Mouse (Mus musculus) frontal cortex, adult (tissue): ENCODE results near the gene Vps37b.
A peak's percentile ranks its signal among the peaks of the same experiment; 100 is the strongest.
"Not testable (repeated sequence)": the region's sequence is repeated elsewhere in the genome, so short reads cannot be mapped to it uniquely, and the experiment has no call there.

Source experiments
- ATAC-seq: cut with Nextera tagmentation; 2 replicates; pipeline ENCODE4 v1.9.2; 2017; ENCODE audit warnings: mild to moderate bottlenecking, moderate library complexity, mixed read lengths; ENCODE audit not compliant: low TSS enrichment

The Vps37b gene

DNA sequence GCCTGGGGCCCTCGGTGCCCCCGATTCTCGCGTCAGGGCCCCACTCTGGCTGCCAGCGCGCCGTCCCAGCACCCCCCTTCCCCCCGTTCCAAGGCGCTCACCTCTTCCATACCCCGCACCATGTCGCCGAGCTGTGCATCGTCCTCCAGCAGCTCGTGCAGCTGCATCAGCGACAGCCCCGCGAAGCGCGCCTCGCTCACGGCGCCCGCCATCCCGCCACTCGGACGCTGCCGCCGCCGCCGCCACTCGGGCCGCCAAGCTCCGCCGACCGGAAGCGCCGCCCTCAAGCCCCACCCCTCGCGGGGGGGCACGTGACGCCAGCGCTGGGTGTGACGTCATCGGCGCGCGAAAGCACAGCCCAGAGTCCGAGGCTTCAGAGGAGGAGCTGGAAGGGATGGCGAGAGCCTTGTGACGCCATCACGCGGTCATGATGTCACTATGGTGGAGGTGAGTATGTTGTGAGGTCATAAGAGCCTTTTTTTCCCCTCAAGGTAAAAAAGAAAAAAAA, at the start of gene Vps37b:
Vps37b (minus strand) TSS at position 270 of the 508 bp plus-strand sequence.
- ATAC-seq: peak; percentile 65

DNA sequence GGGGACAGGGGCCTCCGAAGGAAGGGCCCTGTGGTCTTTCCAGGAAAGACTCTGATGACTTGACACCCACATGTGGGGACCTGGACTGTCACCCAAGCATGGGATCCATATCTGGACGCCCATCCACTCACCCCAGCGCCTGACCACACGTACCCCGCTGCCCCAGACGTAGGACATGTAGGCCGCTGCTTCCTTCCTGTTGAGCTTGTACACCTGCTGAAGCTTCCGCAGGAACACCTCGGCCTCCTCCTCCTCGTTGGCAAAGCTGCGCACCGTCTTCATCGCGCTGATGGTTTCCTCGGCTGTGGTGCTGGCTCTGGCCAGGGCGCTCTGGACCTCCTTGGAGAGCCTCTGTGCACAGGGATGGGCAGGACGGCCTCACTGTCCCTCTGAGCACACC, 47.8 kb upstream of the Vps37b start:
- ATAC-seq: no peak

DNA sequence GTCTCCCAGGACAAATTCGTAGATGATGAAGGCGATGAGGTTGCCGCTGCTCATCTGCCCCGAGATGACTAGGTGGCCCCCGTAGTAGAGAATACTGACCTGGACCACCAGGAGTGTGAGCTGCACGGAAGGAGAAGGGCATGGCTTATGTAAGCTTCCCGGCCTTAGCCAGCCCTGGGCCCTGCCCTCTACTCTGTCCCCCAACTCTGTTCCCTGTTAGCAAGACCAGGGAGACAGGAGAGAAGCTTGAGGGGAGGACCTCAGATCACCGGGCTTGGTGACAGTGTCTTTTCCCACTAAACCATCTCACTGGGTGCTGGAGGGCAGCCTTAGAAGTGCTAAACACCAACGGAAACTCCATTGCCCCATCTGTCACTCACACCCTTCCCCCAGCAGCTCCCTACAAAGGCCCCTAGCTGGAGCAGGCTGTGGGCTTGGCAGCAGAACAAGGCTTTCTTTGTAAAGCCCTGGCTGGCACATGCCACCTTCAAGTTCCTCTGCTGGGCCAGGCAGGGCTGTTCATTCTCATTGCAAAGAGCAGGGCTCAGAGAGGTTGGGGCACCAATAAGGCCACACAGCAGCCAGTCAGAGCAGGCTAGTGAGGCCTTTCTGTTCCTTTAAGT, 46.8 kb upstream of the Vps37b start:
- peak; percentile 64 for ATAC-seq

DNA sequence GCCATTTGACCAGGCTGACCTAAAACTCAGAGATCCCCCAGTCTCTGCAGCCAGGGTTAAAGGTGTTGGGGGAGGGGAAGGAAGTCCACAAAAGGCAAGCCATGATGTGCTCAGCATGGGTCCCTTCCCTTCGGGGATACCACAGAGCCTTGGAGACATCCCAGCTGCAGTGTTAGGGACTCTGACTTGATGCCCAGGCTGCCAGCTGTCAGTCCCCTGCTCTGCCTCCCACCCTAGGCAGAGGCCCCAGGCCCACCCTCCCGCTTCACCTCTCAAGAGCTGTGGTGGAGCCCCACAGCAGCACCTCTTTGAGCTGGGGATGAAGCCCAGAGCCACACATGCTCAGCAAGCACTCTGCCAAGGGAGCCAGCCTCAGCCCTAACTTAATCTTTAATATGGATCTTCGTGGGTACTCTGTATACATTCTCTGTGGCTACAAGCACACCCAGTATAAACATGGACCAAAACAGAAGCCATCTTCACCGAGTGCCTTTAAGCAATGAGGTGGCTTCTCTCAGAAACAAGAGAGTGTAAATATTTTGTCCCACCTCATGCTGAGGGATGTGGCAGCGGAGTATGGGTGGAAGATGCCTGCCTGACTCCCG, 45.9 kb upstream of the Vps37b start:
- no peak for ATAC-seq

DNA sequence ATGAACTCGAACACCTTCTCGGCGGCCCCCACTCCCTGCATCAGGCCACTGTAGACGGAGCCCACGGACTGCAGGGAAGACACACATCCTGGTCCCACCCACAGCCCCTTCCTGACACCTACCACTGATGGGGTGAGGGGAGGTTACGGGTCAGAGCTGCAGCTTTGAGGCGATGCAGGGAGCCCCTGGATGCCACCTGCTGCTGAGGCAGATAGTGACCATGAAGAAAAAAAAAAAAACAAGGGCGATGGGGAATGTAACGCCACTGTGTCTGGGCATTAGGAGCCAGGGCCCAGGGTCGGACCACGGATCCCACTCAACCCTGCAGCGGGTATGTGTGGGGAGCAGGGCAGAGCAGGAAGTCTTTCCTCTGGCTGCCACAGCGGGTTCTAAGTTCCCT, 45.2 kb upstream of the Vps37b start:
- no peak for ATAC-seq

DNA sequence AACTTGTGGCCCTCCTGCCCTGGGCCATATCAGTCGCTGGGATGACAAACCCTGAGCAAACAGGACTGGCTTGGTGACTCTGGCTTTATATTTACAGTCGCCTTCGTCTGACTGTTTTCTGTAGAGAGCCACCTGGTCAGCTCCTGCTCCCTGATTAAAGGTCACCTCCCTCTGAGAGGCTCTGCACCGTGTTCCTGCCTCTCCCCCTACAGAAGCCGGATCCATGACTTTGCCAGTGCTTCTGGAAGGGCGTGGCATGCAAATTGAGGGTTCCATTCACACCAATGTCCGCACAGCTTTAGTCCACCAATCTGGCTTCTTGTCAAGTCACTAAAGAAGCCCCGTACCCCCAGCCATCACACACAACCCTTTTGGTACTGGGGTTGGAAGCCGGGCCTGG, 44.5 kb upstream of the Vps37b start:
- no peak for ATAC-seq

DNA sequence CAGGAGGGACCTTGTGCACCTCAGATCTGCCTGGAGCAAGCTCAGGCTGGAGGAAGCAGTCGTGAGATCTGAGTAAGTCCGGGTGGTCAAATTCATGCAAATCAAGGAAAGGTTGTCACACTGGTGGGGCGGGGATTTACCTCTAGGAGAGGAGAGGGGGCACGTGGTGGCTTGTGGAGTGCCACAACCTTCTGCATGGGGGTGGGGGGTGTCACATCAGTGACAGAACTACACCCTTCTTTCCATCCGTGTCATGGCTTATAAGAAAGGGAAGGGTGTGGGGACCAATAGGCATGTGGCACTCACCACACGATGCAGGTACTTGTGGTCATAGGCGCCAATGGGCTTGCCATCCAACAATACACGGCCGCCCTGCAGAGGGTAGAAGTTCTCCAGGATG, 43.6 kb upstream of the Vps37b start:
- ATAC-seq: no peak

DNA sequence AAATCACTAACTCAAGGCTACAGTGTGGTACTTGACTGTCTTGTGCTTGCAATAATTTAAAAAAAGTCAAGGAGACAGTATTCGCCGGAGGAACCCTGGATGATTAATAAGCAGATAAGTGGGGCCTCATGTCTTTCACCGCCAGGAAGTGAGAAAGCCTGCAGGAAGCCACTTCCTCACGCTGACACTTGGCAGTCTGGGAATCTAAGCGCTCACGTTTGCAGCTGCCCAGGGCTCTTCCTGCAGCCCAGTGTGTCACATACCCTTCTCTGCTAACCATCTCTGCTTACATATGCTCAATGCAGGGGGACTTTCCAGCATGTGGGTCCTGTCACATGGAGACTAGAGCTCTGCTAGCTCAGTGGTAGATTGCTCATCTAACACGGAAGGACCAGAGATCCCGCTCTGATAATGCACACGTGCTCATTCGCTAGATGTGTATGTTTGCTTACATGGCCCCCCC, 42.8 kb upstream of the Vps37b start:
- no peak for ATAC-seq

DNA sequence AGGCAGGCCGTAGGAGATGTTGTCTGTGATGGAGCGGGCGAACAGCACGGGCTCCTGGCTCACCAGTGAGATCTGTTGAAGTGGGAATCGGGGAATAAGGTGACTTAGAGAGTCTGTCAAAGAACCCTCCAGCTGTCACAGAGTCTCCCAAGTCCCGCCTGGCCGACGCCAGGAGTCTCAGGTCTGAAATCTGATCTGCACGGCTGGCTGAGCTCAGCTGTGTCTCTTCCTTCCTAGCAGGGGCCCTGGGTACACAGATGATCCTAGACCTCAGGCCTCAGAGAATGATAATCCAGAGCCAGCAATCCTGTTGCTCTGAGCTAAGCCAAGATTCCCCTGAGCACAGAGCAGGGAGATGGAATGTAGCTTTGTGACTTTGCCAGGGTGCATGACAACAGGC, 41.6 kb upstream of the Vps37b start:
- no peak for ATAC-seq

DNA sequence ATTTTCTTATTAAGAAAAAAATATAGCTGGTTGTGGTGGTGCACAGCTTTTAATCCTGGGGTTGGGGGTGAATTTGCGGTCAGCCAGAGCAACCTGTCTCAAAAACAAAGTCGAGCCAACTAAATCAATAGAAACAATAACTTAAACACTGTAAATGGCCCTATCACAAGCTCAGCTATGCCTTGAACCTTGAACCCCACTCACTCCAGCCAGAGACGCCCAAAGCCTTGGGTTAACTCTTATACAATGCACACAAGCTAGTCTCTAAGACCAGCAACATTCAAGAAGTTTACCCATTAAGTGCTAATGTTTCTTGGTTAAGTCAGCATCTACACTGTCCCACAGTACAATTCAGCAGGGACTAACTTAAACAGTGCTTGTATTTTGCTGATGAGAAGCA, 37.6 kb upstream of the Vps37b start:
- ATAC-seq: no peak

DNA sequence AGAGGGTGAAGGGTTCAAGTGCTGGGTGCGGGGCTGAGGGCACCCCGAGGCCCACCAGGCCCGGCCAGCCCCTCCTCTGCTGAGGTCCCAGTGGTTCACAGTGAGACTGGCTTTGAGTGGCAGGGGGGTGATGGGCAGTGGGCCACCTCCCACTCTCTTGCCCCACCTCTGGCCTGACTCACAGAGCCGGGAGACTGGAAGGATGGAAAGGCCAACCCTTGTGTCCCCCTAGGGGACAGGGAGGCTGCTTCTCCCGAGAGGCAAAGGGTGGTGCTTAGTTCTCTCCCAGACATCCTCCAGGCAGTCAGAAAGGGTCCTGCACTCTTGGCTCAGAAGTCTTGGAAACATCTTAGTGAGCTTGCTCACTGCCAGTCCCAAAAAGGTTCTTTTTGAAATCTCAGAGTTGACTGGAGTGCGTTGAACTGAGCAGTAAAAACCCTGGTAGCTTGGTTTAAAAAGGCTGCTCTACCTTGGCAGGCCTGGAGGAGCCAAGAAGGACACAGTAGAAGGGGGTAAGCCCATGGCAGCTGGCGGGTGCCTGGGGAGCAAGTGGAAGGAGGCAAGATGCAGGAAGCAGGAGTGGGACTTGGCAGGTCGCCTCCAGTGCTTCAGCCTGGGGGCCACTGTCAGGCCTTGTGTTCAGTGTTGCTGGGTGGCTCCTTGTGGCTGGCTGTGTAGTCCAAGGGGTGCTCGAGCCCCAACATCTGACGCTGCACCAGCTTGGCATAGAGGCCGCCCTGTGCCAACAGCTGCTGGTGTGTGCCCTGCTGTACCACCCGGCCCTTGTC, 30.2 kb upstream of the Vps37b start:
- no peak for ATAC-seq

DNA sequence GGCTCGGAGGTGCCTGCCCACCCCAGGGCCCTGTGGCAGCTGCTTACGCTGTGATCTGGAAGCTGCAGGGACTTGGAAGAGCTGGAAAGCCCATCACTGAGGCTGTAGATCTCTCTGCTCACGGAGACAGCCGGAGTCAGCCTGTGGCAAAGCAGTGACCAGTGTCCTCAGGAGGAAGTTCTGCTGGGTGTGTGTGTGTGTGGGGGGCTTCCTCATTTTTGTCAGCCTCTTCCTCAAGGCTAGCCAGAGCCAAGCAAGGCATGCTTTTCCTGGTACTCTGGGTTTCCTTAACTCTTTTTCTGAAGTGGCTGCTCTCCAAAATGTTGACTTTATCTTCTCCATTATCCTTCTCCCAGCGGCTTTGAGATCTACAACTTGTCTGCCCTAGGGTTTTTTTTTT, 27.6 kb upstream of the Vps37b start:
- ATAC-seq: no peak

DNA sequence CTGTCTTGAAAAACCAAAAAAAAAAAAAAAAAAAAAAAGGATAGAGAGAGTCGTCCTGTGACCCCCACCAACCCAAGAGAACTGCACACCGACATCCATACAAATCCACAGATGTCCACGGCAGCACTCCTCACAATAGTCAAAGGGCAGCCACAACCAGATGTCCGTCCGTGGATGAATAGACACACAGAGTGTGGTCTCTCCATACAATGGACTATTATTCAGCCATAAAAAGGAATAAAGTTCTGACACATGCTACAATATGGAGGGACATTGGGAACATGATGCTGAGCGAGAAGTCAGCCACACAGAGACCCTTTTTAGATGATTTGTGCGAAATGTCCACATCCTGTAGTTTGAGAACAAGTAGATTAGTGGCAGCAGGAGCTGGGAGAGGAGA, 26.7 kb upstream of the Vps37b start:
- ATAC-seq: no peak

DNA sequence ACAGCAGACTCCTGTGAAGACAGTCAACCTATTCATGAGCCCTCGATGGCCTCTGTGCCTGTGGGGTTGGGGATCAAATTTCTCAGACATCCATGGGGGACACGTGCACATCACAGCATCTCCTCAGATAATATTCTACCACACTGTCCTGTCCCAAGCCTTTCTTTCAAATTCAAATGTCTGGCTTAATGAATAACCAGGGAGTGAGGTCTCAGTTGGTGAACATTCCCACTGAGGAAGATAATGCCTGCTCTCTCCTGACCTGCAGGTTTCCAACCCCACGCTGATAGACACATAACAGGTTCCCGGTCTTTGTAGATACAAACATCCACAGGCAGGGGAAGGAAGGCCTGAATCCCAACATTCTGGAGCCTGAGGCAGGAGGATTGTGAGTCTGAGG, 24.9 kb upstream of the Vps37b start:
- ATAC-seq: no peak

DNA sequence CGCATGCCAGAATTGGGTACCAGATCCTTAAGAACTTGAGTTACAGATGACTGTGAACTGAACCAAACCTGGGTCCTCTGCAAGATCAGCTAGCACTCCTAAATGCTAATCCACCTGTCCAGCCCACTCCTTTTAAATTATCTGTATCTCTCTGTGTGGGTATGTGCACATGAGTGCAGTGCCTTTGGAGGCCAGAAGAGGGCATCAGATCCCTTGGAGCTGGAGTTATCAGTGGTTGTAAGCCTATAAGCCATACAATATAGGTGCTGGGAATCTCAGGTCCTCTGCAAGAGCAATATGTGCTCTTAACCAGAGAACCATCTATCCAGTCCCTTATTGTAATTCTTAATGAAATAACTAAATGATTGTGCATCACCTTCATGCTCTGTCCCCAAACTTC, 24.1 kb upstream of the Vps37b start:
- ATAC-seq: no peak

DNA sequence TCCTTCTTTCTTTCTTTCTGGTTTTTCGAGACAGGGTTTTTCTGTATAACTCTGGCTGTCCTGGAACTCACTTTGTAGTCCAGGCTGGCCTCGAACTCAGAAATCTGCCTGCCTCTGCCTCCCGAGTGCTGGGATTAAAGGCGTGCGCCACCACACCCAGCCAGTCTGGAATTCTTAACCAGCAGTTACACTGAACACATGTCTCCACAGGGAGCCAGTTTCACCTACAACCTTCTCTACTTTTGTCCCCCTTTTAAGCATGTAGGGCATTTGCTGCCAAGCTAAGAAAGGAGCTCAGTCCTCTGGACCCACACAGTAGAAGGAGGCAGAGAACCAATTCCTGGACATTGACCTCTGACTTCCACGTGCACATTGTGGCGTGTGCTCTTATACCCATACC, 20.6 kb upstream of the Vps37b start:
- ATAC-seq: not testable (repeated sequence)

DNA sequence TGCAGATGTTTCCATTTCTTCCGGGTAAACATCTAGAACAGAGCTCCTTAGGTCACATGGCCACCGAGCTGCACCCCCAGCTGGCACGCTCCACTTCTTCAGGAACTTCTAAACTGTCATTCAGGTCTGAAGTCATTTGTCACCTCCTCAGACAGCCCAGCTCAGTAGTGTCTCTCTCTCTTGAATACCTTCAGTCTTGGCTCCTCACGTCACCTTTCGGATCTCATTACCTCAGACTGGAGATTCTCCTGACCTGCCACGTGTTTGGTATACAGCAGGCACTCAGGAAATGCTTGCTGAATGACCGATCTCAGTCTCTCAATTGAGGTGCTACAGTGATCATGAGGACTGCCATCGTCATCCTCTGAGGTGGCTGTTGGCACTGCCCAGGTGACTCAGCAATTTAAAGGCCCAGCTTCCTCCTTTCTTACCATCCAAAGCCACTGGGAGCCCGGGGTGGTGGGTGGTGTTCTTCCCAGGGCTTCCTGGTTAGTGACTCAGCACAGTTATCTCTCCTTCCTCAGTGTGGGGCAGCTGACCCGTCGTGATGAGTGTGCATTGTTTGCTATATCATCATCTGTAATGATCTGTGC, 19.9 kb upstream of the Vps37b start:
- no peak for ATAC-seq

DNA sequence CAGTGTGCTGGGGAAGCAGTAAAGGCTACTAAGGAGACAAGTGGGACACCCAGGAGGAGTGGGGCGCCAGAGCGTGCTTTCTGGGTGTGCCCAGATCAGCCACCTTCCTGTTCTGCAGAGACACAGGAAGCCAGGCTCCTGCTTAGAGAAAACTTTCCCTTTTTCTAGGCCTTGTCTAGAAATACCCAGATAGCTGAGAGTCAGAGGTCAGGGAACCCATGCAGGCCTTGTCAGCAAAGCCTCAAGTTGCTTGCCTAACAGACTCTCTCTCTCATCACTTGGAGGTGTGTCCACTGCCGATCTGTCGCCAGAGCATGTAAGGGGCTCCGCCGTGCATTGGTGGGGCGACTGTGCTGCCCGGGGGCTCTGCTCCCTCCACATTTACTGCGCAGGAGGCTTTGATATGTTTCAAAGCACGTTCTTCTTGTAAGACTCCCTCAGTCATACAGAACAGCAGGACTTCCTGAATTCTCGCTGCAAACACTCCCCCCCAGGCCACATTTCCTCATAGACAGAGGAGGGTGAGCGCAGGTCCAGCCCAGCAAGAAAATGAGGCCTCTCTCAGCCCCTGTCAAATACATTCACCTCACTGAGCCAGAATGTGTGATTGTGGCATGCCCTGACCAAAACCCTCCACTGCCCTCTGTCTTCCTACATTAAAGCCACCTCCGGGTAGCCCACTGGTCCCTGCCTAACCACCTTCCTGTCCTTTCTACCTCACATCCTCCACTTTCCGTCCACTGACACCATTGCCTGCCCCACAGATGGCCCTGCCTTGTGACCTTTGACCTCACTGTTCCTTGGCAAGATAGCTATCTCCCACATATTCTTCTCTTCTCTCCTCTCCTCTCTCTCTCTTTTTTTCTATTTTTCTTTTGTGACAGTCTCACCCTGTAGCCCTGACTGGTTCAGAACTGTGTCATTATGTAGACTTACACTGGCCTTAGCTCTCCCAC, 18.3 kb upstream of the Vps37b start:
- peak; percentile 29; the same call in 1 of the 2 replicates for ATAC-seq

DNA sequence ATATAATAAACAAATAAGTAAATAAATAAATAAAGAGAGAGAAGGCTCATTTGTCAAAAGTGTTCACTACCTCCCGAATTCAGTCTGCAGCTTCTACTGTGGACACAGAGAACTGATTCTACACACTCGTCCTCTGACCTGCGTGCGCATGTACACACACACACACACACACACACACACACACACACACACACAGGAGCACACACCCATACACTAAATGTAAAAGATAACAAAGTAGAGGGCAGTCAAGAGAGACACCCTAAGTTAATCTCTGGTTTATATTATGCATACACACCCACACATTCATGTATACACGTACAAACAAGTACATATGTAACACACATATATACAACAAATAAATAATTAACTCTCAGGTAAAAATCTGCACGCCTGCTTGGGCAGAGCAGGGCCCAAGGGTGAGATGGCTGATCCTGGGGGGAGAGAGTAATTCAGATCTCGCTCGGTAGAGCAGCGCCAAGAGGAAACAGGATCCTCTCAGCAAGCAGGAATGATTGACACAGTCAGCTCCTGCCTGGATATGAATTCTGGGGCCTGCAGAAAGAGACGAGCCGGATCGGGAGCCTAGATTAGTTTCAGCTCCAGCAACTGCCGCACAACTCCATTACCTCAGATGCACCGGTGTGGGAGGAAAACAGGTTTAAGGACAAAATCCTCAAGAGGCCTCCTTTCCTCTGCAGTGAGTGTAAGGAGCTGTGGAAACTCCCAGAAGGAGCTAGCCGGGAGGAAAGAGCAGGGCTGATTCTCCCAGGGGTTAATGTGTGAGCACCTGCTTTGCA, 17.4 kb upstream of the Vps37b start:
- ATAC-seq: peak; percentile 75; the same call in 1 of the 2 replicates

DNA sequence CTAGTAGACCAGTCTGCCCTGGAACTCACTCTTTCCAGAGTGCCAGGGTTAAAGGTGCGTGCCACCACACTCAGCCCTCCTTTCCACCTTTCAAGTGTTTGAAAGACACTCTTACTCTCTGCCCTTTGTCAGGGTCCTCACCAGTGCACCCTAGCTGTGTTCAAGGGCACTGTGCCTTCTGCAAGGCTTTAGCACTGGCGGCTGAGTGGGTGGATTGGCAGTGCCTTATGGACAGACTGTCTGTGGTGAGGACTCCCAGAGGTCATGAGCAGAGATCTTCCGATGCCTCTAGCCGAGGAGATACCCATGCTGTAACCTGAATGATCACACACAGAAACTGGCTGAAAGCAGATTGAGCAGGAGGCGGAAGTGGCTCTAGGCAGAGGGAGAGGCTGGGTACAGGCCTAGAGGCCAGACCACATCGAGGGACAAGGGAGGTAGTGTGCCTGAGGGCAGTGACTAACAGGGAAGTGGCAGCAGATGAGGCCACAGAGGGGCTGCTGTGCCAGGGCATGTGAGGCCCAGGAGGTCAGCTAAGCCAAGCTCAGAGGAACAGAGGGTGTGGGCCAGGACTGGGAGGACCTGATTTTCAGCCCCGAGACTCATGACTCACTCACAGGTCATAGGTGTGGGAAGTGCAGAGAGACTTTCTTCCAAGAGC, 14.8 kb upstream of the Vps37b start:
- no peak for ATAC-seq
